Mouse (Mus musculus) cerebellum, postnatal 10 days (tissue): ENCODE measurements at regions not wholly inside any gene's neighbourhood (a gene's known extent, or its start where the extent isn't known, plus 50 kb on each side); places are given as distances from the start of the nearest gene placed in this dataset.
A peak's percentile ranks its signal among the peaks of the same experiment; 100 is the strongest.

ENCODE experiments used
- DNase-seq, 2 experiments: peaks; one replicate each; pipeline ENCODE4 v3.0.0; 2021; ENCODE audit warnings: mixed read lengths in 2 of 2

DNA sequence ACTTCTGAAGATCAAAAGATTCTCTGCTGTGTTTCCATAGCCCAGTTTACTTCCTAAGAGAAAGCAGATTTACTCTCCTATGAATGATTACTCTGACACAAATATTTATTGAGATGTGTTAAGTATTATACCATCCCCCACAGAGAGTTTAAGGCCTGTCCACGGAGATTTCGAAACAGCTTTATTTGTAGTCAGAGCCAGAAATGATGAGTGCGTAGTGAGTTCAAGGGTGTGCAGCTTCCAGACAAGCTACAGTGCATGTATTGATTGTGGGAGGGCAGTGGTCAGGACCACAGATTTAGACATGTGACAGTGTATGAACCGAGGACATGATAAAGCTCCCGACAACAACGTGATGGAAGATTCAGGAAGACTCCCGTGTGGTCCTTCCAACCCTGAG, 126.8 kb downstream of the Hlx start:
- no peak for DNase-seq

DNA sequence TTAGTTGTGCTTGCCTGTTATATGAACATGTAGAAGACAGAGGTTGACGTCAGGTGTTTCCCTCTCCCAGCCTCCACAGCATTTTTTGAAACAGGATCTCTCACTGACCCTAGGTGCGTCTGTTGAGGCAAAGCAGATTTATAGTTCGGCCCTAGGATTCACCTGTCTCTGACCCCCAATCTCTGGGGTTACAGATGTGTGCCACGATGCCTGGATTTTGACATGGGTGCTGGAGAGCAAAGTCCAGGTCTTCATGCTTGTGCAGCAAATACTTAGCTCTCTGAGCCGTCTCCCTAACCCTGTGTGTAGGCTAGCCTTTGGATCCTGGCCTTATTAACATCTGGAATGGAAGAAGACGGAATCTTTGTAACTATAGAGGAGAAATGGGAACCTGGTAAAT, 129.3 kb downstream of the Hlx start:
- no peak for DNase-seq

- no peak for DNase-seq
Measured at GRCm38 (mm10) chr1:184595449-184595848, 137.0 kb downstream of the Hlx start.

DNA sequence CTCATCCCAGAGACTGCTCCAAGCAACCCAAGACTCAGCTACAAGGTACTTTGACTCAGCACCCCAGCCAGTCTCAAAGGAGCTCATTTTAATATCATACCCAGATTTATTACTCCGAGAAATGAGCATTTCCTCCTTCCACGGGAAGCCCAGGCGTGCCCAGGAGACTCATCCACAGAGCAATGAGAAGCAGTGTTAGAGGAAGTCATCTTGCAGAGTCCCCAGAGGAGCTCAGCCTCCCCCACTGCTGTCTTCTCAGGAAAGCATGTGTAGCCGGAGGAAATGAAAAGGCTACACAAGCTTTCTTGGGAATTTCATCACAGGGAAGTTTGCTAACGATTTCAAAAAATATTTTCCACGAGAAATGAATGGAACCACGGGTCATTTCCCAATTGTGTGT, 141.8 kb downstream of the Hlx start:
- no peak for DNase-seq

DNA sequence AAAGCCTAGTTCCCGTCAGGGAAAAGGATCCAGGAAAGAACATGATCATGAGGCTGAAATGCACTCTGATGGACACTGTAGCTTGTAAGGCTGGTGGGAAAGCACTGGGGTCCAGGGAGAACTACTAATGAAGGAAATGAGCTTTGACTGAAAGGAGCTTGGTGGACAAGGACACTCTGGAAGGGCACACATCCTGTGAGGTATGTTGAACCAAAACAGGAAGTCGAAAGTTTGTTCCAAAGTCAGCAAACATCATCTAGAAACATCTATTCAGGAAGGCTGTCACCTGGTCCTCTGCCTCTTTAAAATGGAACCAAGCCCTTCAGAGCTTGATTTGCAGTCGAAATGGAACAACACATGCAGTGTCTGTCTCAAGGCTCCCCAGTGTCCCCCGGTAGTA, 143.1 kb downstream of the Hlx start:
- no peak for DNase-seq

- DNase-seq: no peak
Measured at GRCm38 (mm10) chr1:184584505-184584874, 147.9 kb downstream of the Hlx start.

DNA sequence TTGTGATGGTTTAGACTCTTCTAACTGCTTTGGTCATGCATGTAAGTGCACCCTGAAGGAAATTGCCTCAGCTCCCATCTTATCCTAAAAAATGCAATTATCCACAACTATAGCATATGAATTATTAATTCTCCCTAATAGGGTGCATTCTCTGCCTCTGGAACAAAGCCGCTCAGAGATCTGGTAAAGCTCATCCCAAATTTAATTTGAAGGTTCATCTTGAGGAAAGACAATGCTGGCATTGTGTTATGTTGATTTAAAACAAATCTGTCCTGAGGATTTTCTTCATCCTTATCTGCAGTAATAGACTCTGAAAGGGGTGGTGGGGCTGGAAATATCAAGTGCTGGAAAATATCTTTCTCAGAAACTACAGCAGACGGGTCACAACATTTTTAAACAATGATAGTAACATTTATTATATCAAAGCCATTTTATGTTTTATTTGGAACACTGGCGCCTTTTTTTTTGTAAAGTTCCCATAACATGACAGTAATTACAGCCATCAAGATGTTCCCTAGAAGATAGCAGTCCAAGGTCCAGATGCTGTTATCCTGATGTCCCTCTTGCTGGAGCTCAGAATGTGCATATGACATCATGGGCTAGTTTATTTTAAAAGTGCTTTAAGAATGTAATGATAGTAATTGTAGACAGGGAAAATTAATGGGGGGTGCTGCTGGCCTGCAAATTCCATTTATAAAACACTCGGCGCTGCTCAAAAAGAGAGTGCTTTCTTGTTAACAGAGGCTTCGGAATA, 148.5 kb downstream of the Hlx start:
- DNase-seq: no peak

DNA sequence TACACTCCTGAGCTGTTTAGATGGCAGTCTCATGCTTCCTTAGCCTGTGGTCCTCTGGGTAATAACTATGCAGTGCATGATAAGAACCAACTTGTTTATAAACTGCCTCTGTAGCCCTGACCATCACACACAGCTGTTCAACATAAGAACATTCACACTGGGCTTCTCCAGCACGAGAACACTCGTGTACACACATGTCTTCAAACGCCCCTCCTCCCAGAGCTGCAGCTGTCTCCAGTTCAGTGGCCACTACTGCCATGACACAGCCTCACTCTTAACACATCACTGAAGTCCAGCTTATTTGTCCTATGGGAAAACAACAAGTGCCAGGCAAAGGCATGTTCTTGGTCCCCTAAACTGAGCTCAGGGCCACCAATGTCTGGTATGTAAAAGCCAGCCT, 152.9 kb downstream of the Hlx start:
- no peak for DNase-seq

DNA sequence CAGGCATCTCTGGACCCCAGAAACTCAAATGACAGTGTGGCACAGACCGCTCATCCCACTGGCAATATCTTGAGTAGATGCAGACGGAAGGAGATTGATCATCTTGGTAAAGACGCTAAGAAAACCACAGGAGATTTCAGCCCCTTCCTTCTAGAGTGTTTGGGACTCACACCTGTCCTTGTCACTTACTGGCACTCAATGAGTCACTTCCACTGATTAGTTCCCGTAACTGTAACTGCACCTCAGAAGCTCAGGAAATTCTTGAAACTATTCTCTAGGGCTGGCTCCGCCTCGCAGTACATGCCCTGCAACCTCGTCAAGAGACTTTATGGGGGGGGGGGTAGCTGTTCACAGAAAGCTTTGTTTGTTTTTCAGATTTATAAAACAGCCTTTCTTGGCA, 155.9 kb downstream of the Hlx start:
- DNase-seq: no peak

DNA sequence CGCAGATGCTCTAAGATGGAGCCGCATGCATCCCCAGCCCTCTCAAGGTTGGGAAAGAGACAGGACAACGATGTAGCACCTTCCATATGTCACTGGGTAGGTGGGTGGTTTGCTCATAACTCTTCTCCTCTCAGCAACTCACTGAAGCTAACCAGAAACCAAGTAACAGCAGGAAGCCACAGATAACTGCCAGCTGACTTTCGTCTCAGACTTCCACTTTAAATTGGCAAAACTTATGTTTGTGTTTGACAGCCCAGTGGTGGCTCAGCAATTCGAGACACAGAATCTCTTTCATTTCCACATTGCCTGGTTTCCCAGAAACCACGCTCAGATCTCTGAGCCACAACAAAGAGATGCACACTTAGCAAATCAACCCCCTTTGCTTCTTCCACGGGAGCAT, 159.1 kb downstream of the Hlx start:
- no peak for DNase-seq

DNA sequence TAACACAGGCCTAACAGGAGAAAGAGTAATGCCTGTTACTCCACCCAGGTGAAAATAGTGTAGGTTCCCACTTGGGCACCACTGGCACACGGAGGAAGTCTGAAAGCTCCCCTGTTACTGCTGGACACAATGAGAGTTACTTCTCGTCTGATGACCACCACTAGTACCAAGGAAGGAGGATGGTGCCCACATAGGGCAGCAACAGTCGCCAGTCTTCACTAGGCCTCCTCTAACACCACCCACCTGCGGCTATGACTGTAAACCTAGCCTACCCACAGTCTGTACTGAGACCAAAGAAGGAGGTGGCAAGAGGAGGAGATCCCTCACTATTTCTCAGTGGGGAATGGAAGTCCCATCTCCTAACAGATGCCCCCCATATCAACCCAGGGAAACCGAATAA, 161.7 kb downstream of the Hlx start:
- DNase-seq: no peak

DNA sequence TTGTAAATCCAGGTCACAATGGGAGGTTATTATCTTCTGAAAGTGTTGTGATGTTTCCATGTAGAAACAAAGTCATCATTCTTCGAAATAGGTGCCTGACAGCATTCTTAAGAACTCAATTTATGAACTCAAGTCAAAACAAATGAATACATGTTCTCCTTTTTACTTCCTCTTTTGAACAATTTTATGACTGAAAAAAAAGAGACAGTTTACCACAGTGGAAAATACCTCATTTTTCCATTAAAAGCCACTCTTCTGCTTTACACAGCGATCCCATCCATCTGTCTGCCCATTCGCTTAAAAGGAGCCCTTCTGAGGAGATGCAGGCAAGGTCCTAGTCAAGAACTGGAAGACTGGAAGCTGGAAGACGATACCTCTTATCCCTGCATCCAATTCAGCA, 169.5 kb downstream of the Hlx start:
- DNase-seq: no peak

DNA sequence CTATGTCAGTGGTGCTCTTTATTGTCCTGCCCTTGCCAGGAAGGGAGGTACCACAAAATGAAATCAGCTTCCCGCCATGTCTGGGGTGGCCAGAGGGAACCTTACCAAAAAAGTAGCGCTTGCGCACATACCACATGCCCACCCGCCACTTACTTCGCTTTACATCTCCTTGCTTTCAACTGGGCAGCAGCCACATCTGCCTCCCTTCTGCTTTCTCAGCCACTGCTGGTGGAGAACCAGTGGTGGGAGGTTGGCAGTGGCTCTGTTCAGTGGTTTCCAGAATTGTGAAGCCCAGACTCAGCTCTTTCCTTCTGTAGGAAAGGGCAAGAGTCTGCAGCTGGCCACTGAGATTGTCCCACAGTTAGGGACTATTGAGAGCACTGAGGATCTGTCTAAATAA, 170.2 kb downstream of the Hlx start:
- DNase-seq: no peak

DNA sequence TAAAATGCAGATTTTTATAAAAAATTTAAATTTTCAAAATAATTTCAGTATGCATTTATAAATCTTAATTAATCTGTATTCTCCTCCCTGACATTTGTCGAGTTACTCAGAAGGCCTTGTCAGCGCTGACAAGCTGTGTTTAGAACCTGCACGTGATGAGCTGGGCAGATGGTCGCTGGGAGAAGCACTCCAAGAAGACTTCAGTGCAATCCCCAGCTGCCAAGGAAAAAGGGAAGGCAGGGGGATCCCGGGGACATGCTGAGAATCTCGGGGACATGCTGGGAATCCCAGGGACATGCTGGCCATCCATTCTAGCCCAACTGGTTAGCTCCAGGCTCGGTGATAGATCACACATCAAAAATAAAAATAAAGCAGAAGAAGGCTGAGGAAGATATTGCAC, 172.9 kb downstream of the Hlx start:
- DNase-seq: peak; percentile 60 to 70

GRCm38 (mm10) chr1:184553791-184554190, 178.6 kb downstream of the Hlx start:
- DNase-seq: no peak

- DNase-seq: no peak
Measured at GRCm38 (mm10) chr1:184550491-184550890, 181.9 kb downstream of the Hlx start.

DNA sequence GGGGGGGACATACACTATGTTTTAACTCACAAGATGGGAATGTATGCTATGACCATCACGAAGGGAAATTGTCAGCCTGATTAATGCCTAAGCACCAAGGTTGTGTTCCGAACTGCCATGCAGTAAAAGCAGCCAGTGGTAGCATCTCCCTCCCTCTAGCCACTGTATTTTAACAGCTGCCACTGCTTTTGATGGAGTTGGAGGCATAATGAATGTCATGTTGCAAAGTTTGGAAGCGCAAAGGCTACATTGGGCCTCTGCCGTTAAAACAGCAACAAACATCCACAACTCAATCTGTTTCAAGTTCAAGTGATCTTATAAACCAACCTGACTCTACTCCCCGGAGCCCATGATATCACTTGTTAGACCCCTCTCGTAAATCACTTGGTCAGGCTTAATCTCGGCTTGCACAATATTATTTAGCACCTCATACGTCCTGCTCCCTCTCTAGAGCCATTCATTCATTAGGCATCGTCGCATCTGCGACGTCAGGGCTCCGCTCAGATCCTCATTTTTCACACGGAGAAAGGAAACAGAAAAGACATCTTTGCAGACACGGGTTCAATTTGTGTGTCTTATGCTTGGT, 184.7 kb downstream of the Hlx start:
- no peak for DNase-seq

GRCm38 (mm10) chr1:184546140-184546661, 186.2 kb downstream of the Hlx start:
- DNase-seq: no peak

GRCm38 (mm10) chr1:184545111-184545510, 187.3 kb downstream of the Hlx start:
- no peak for DNase-seq

DNA sequence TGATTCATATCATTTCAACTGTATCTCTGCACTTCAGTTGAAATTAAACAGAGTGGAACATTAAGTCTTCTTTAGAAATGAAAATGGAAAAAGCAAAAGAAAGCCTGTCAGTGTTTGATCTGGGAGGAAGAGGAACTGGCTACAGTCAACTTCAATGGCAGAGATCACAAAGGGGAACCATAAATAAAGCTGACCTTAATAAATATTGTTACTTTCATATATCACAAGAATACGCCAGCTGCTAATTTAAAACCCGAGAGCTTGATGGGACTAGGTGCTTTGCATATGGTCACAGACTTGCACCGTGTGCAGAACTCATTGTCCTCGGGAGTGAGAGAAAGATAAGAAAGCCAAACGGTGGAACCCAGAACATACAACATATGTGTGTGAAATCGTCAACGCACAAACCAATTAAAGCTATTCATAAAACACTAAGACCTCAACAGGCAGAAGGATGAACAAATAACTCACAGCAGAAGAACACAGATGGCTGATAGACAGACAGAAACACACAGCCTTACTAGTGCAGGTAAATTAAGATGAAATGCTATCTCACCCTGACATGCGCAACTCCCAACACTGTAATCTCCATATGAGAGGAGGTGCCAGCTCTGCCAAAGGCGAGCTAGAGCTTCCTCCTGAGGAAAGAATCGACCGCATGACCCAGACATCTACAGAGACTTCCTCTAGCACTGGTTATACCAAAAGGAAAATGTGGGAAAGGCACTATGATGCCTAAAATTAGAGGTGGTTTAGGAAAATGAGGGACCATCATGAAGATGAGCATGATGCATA, 189.9 kb downstream of the Hlx start:
- no peak for DNase-seq

DNA sequence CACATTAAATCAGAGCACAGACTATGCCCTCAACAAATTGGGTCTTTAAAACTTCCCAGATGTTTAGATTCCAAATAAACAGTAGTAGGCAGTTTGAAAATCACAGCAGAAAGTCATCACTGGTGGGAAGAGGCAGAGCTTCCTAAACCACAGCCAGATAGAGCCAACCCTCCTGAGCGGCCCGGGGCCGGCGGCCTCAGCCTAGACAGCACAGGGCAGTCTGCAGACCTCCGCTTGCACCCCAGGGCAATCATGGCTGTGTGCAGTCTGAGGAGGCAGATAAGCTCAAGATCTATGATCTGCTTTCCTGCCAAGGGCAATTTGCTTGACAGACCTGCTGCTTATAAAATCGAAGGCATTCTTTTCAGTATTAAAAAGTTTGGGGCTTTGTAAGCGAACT, 192.6 kb downstream of the Hlx start:
- no peak for DNase-seq

GRCm38 (mm10) chr1:184536311-184537200, 195.9 kb downstream of the Hlx start:
- DNase-seq: no peak

DNA sequence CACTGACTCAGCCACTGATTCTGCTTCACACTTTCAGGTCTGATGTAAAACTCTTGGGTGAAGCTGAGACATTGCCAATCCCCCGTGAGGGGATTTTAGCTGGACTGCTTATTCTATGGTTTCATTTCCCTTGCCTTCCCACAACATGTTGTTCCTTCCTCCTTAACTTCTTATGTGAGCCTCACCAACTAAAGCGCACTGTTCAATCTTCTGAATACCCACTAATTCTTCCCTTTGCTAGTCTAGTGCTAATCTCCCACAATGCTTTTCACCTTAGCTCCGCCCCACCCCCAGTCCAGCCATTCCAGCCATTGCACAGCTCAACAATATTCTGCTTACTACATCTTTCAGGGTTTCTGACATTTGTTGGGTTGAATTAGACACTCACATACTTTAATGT, 196.7 kb downstream of the Hlx start:
- DNase-seq: no peak
